Mouse (Mus musculus): ENCODE results near the gene Cmtm2a.
"Not testable (repeated sequence)": the region's sequence is repeated elsewhere in the genome, so short reads cannot be mapped to it uniquely, and the experiment has no call there.

Cmtm2a gene

GRCm38 (mm10) chr8:104293081-104293480 lies at the start of gene Cmtm2a:
Cmtm2a (minus strand) TSS chr8:104293181.
- DNase-seq (ENCODE audit: low read depth, low spot score): not testable (repeated sequence)

DNA sequence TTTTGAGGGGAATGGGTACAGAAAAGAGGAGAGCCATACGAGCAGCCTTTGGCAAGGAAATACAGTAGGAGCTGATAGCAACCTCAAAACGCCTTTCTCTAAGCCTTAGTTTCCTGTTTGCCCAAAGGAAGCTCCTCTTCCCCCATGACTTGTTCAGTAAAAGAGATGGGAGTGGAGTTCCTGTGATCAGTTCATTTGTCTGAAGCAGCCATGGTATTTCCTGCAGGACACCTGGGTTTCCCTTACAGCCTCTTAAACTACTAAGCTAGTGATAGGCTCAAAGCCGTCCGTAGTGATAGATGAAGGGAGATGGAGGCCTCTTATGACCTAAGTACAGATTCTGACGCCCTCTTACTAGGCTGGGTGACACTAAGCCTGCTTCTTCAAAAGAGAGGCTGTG lies 49.4 kb upstream of the Cmtm2a start:
- DNase-seq (ENCODE audit: low read depth, low spot score): no peak

- DNase-seq (ENCODE audit: low read depth, low spot score): no peak
Observed at GRCm38 (mm10) chr8:104341678-104342077, 48.7 kb upstream of the Cmtm2a start.

DNA sequence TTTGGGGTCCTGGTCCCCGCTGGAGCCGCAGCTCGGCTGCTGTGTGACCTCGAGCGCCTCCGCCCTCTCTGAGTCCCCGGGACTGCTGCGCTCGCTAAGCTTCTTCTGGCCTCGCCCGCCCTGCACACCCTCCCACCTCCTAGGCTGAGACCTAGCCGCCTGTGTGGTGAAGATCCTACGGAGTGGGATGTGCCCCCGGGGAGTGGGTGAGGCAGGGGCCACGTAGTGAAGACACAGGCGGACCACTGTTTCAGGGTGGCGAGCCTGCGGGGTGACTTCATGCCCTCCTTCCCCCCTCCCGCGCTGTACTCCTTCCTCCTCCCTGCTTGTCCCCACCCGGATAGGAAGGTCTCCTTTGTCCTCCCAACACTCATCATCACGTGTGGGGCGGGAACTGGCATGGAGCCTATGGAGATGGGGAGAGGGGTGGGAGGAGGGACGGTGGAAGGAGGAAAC lies 48.2 kb upstream of the Cmtm2a start:
- DNase-seq (ENCODE audit: low read depth, low spot score): peak; percentile 87

DNA sequence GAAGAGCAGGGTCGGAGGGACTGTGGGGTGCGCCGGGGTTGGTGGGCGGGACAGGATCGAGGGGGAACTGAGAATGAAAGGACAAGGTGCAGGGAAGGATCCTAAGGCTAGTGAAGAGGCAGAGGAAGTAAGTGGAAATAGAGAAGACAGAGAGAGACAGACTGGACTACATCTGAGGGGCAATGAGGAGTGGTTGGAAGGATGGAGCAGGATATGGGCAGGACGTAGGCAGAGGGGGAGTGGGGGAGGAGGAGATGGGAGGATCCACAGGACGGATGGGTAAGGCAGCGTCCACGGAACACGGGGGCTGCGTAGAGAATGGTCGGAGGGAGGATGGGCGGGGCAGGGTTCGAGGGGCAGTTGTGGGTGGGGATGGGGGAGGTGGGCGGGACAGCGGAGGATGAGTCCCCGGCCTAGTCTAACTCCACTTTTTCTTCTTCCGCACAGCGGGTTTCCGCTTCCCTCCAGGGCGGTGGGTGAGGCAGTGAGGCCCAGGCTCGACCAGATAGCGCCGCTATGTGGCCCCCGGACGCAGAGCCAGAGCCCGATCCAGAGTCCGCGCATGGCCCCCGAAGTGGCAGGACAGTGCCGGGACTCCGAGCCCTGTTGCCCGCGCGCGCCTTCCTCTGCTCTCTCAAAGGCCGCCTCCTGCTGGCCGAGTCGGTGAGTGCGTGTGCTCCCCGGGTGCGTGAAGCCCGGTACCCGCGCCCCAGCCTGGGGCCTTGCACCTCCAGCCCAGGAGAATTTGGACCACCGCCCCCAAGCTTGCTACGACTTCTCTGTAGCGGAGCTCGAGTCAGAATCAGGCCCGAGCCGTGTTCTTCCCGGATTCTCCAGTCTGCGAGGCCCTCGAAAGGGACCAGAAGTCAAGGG lies 47.5 kb upstream of the Cmtm2a start:
- peak; percentile 82 for DNase-seq (ENCODE audit: low read depth, low spot score)

DNA sequence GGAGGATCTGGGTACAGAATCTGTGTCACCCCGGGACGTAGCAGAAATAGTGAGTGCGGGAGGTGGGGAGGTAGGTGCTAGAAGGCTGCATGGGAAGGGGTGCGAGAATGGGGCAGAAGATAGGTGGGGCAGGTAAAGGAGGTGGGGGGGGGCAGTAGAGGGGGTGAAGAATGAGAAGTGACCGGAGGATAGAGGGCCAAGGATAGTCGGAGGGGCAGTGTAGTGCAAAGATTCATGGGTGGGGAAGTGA lies 46.9 kb upstream of the Cmtm2a start:
- DNase-seq (ENCODE audit: low read depth, low spot score): no peak

GRCm38 (mm10) chr8:104339229-104339982 lies 46.4 kb upstream of the Cmtm2a start, which contains the start of gene Cmtm3:
Cmtm3 (plus strand) TSS chr8:104339410.
- DNase-seq (ENCODE audit: low read depth, low spot score): peak; percentile 26

DNA sequence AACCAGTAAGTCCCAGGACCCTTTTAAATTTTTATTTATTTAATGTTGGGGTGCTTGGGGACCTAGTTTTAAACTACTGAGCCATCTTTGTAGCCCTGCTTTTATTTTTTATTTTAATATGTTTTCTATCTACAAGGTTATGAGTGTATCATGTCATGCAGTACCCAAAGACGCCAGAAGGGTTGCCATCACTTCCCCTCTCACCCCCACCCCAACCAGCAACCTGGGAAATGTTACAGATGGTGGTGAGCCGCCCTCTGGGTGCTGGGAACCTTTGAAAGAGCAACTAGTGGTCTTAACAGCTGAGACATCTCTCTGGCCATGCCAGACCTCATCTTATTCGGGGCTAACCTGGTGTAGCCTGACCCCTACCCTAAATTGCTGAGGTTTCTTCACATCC lies 44.9 kb upstream of the Cmtm2a start:
- DNase-seq (ENCODE audit: low read depth, low spot score): peak; percentile 24

- no peak for DNase-seq (ENCODE audit: low read depth, low spot score)
Observed at GRCm38 (mm10) chr8:104336806-104337205, 43.8 kb upstream of the Cmtm2a start.

GRCm38 (mm10) chr8:104334196-104334595 lies 41.2 kb upstream of the Cmtm2a start:
- DNase-seq (ENCODE audit: low read depth, low spot score): no peak

GRCm38 (mm10) chr8:104333786-104334185 lies 40.8 kb upstream of the Cmtm2a start:
- DNase-seq (ENCODE audit: low read depth, low spot score): no peak

DNA sequence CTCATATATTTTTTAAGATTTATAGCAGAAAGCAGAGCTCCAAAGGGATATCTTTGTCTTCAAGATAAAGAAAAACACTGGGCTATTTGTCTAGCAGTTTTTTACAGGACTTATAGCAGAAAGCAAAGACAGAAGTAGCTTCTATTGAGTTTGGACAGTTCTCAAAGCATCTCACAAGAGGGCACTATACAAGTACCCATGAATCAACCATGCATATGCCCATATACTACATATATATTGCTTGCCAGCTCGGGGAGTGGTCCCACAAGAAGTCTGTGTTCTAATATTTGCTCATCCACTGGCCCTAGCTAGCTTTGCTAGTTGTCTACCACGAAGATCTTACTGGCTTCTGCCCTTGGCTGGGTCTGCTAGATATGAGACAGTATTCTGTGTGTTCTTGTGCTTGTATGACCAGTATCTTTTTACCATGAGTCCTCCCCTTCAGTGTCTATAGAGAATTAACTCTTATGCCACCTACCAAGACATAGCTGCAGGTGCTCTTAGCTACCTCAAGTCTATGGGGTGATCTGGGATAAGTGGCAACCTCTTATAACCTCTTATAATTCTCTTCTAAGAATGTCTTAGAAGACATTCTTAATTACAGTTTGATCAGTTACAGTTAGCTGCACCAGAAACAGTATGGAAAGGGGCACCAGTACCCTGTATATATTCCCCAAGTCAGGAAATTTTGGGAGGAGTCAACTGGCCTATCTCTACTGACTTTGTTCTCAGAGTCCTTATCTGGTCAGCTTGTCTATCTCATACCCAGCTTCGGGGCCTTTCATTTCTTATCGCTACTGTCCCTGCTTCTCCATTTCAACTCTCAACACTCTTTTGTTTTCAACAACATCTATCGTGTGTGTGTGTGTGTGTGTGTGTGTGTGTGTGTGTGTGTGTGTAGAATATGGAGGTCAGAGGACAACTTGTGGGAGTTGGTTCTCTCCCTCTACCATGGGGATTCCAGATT lies 40.0 kb upstream of the Cmtm2a start:
- DNase-seq (ENCODE audit: low read depth, low spot score): no peak

DNA sequence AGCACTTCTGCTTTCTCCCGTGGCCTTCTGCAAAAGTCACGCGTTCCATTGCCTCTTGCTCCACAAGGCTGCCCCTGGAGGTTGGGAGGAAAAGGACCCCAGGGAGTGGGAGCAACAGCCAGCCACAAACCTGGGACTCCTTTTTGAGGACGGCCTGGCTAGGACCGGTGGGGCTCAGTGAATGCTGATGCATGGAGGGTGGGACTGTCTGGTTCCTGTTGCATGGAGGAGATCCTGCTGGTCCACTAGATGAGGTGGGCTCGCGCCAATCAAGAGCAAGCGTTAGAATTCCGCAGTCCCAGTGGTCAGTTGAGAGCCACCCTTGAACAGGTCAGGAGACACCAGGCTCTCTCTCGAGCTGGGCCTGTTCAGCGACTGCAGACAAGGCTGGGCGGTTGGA lies 28.9 kb upstream of the Cmtm2a start, which contains the start of gene Cmtm2b:
TSS of gene Cmtm2b (plus strand) at position 301 of the 400 bp plus-strand sequence.
- not testable (repeated sequence) for DNase-seq (ENCODE audit: low read depth, low spot score)

DNA sequence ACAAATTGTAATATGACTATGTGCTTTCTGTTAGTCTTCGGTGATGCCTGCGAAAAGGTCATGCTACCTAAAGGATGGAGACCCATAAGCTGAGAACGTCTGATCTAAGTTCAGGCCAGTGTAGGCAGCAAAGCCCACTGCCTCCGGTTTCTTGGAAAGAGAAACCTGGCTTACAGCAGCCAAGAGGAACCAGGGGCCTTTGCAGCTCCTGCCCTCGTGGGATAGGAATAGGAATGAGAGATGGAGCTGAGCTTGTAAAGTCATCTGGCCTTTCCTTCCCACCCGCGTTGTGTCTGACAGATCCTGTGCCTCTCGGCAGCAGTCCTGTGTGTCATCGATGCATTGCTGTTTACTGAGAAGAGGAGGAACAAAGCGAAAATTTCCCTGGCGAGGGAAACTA lies 28.3 kb upstream of the Cmtm2a start, which contains the start of gene Gm11020:
TSS of gene Gm11020 (plus strand) at position 301 of the 400 bp plus-strand sequence.
- DNase-seq (ENCODE audit: low read depth, low spot score): not testable (repeated sequence)

GRCm38 (mm10) chr8:104313311-104313710 lies 20.3 kb upstream of the Cmtm2a start:
- no peak for DNase-seq (ENCODE audit: low read depth, low spot score)

DNA sequence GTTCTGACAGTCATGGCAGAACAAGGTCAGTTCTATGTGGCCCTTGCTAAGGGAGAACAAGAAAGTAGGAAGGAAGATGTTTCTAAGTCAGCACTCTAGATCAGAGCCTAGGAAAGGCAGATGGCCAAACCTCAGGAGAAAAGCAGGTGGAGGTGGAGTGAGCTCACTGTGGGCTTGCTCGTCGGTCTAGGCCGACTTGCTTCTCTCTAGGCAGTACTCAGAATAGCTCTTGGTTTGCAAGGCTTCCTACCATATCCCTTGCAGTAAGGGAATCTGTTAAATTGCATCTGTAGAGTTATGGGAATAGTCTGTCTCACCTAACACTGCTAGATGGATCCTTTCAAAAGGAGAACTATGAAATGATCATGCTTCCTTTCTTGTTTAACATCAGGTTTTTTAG lies 19.0 kb upstream of the Cmtm2a start:
- not testable (repeated sequence) for DNase-seq (ENCODE audit: low read depth, low spot score)

DNA sequence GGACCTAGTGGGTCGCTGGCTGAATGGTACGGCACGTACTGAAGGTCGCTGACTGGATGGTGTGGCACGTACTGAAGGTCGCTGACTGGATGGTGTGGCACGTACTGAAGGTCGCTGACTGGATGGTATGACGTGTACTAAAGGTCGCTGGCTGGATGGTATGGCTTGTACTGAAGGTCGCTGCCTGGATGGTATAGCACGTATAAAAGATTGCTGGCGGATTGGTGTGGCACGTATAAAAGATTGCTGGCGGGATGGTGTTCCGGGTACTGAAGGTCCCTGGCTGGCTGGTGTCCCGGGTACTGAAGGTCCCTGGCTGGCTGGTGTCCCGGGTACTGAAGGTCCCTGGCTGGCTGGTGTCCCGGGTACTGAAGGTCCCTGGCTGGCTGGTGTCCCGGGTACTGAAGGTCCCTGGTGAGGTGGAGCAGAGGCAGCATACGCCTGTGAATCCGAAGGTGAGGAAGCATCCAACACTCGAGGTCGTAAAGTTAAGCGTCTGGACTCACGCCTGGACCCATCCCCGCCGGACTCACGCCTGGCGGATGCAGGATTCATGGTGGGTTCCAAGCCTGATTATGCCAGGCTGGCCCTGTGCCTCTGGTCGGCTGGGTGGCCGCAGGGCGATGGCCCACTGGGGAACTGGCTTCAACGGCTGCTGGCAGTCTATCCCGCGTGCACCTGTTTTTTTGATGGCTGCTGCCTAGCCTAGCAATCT lies 16.6 kb upstream of the Cmtm2a start, which contains the start of the genes Gm45711 and Cmtm1:
TSS of gene Gm45711 (minus strand) at position 641 of the 715 bp plus-strand sequence.
TSS of gene Cmtm1 (minus strand) at position 705 of the 715 bp plus-strand sequence.
- not testable (repeated sequence) for DNase-seq (ENCODE audit: low read depth, low spot score)

DNA sequence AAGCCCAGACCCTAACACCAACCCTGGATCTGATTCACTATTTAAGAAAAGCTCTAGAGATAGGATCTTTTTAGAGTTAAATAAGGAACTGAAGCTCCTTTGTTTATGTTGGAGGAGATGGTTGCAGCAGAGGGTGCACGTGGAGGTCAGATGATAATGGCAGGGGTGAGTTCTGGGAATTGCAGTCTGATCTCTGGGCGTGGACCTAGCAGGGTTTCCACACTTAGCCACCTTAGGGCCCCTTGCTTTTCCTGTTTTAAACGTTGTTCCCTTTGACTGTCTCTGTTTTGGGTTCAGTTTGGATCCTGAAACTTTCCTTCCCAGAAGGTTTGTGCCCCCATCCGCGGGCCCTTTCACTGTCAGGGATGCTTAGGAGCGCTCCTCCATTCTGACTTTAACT lies 15.4 kb upstream of the Cmtm2a start:
- not testable (repeated sequence) for DNase-seq (ENCODE audit: low read depth, low spot score)

DNA sequence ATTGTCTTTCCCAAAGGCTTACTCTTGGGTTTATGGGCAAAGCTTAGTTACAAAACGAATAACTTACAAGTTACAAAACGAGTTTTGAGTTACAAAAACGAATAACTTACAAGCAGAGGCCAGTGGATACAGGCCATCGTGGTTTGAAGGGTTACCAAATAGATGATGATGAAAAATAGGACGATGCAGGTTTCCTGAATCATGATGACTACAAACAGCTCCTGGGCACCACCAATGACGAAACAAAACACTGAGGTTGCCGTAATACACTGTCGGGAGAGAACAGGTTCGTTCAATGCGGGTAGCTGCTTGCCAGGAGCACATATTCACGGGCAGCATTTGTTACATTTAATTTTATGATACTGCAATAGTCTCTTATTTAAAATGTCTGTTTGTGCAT lies 12.0 kb upstream of the Cmtm2a start:
- DNase-seq (ENCODE audit: low read depth, low spot score): no peak

DNA sequence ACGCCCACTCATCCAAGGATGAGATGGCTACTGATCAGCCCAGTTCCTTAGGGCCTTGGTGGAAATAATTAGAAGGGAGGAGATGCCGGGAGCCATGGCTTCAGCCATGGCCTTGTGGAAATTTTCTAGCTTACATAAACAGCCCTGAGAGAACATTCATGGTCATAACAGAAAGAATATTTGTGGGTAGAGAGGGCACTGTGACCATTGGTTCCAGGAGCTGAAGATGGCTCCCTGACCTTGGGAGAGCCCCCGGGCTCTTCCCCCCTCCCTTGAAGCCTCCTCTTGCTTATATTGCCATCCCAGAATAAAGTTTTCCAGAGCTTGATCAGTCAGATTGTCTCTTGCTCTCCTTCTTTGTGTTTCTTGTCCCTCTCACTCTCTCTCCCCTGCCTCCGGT lies 9.6 kb upstream of the Cmtm2a start:
- DNase-seq (ENCODE audit: low read depth, low spot score): not testable (repeated sequence)

GRCm38 (mm10) chr8:104301577-104301976 lies 8.6 kb upstream of the Cmtm2a start:
- not testable (repeated sequence) for DNase-seq (ENCODE audit: low read depth, low spot score)

Measured in R1 (cell line).